Mouse (Mus musculus): ENCODE data around the gene Mageb3. TPM values are rescaled to one million over a fixed set of nuclear protein-coding genes. Genes with fewer than 3 reads are reported as not detected.

Gene Mageb3
- polyA plus RNA-seq, 1 experiment from 2014 or later: 0.09 TPM

- H3K27me3 ChIP-seq (replicated peaks; ENCODE audit: control insufficient read depth, insufficient read depth, low read length): no peaks in the 10 kb centered on the region
- DNase-seq (ENCODE audit: low spot score) (no peak), ATAC-seq (replicated peaks; ENCODE audit: low FRiP score, low TSS enrichment, low read depth) (no peak)
- H3K4me2 ChIP-seq (ENCODE audit: low read length): no peak overlapping the region
- peaks cover 27% of the 10 kb centered on the region for H3K36me3 ChIP-seq (ENCODE audit: control insufficient read depth, insufficient read depth, low read length)
- H3K9ac ChIP-seq (ENCODE audit: low read length): no peak overlapping the region
- H3K27ac ChIP-seq (ENCODE audit: low read depth): no peak overlapping the region
- no peak overlapping the region for H3K4me3 ChIP-seq (ENCODE audit: low read depth, low read length)
- H3K9me3 ChIP-seq (ENCODE audit: control insufficient read depth, low read length): no peaks in the 10 kb centered on the region
- 92% methylated on average over 5 of the region's 5 CpGs for WGBS
- H3K4me1 ChIP-seq (replicated peaks; ENCODE audit: control insufficient read depth, insufficient read depth, low read length): no peaks in the 10 kb centered on the region
Measured at GRCm38 (mm10) chr2:121916047-121916970, 39.6 kb downstream of the Mageb3 start.

GRCm38 (mm10) chr2:121909975-121910374, 45.9 kb downstream of the Mageb3 start:
- Histone ChIP-seq H3K4me2 (ENCODE audit: low read length) (no peak overlapping the region), H3K4me3 (ENCODE audit: low read depth, low read length) (no peak overlapping the region), H3K27me3 (replicated peaks; ENCODE audit: control insufficient read depth, insufficient read depth, low read length) (no peaks in the 10 kb centered on the region), H3K9ac (ENCODE audit: low read length) (no peak overlapping the region), H3K9me3 (ENCODE audit: control insufficient read depth, low read length) (no peaks in the 10 kb centered on the region), H3K36me3 (ENCODE audit: control insufficient read depth, insufficient read depth, low read length) (peaks cover 50% of the 10 kb centered on the region), H3K27ac (ENCODE audit: low read depth) (no peak overlapping the region), H3K4me1 (replicated peaks; ENCODE audit: control insufficient read depth, insufficient read depth, low read length) (no peaks in the 10 kb centered on the region)
- WGBS: 79% methylated on average over 3 of the region's 3 CpGs
- DNase-seq (ENCODE audit: low spot score) (no peak), ATAC-seq (replicated peaks; ENCODE audit: low FRiP score, low TSS enrichment, low read depth) (no peak)

Other genes starting within 250 kb of the Mageb3 start
- gene Frmd5, start 149.0 kb downstream of the Mageb3 start, polyA plus RNA-seq (2014; fragmentation: Nextera tagmentation; extraction: Ambion mirVana): 3.3 and 3.5 TPM in 2 replicates
- 22.3 and 22.7 TPM in 2 replicates for gene Casc4, start 89.1 kb downstream of the Mageb3 start, polyA plus RNA-seq (2014; fragmentation: Nextera tagmentation; extraction: Ambion mirVana)
- 51.8 and 60.3 TPM in 2 replicates for gene Ctdspl2, start 91 bp downstream of the Mageb3 start, polyA plus RNA-seq (2014; fragmentation: Nextera tagmentation; extraction: Ambion mirVana)
- gene Eif3j1, start 72.5 kb upstream of the Mageb3 start, polyA plus RNA-seq (2014; fragmentation: Nextera tagmentation; extraction: Ambion mirVana): 12.0 and 12.4 TPM in 2 replicates
- gene Spg11, start 162.3 kb upstream of the Mageb3 start, polyA plus RNA-seq (2014; fragmentation: Nextera tagmentation; extraction: Ambion mirVana): 11.3 and 11.9 TPM in 2 replicates
- gene B2m, start 191.6 kb upstream of the Mageb3 start, polyA plus RNA-seq (2014; fragmentation: Nextera tagmentation; extraction: Ambion mirVana): 318 and 332 TPM in 2 replicates
- gene Trim69, start 204.6 kb upstream of the Mageb3 start, polyA plus RNA-seq (2014; fragmentation: Nextera tagmentation; extraction: Ambion mirVana): not detected in 2 replicates
- 0.13 TPM in 1 of 2 replicates, not detected in the other for gene Patl2, start 230.1 kb upstream of the Mageb3 start, polyA plus RNA-seq (2014; fragmentation: Nextera tagmentation; extraction: Ambion mirVana)
- not detected in 2 replicates for gene Terb2, start 230.2 kb upstream of the Mageb3 start, polyA plus RNA-seq (2014; fragmentation: Nextera tagmentation; extraction: Ambion mirVana)

All from intestine, embryonic 14.5 days (tissue).